Mouse (Mus musculus) liver, embryonic 16.5 days (tissue): ENCODE measurements around the gene Olfr1413. TPM values are rescaled to one million over a fixed set of nuclear protein-coding genes. Genes with fewer than 3 reads are reported as not detected.

Experiments used
- ATAC-seq: fragments of 200-750 bp; cut with Nextera tagmentation; 2 replicates; pipeline ENCODE4 v1.8.0; 2017; ENCODE audit warnings: low read depth, mild to moderate bottlenecking, moderate number of reproducible peaks, moderate library complexity
- H3K27ac ChIP-seq: fragments of 300-500 bp; sonication (generic); 2 replicates; pipeline ENCODE4 v1.5.1; 2014; ENCODE audit warnings: mild to moderate bottlenecking, low read length
- H3K27me3 ChIP-seq: fragments of 300-500 bp; sonication (generic); 2 replicates; pipeline ENCODE4 v1.6.1; 2014; ENCODE audit warnings: low read depth, low read length, mixed read lengths; ENCODE audit not compliant: control insufficient read depth, insufficient read depth
- H3K36me3 ChIP-seq: fragments of 300-500 bp; sonication (generic); 2 replicates; pipeline ENCODE4 v1.6.1; 2014; ENCODE audit warnings: mild to moderate bottlenecking; ENCODE audit not compliant: control insufficient read depth, insufficient read depth
- H3K4me1 ChIP-seq: fragments of 300-500 bp; sonication (generic); 2 replicates; pipeline ENCODE4 v1.6.1; 2014; ENCODE audit warnings: low read depth, low read length, mixed read lengths; ENCODE audit not compliant: control insufficient read depth
- H3K4me2 ChIP-seq: fragments of 300-500 bp; sonication (generic); 2 replicates; pipeline ENCODE4 v1.6.1; 2014; ENCODE audit warnings: low read depth, low read length, mixed read lengths
- H3K4me3 ChIP-seq: fragments of 300-500 bp; sonication (generic); 2 replicates; pipeline ENCODE4 v1.5.1; 2014; ENCODE audit warnings: low read depth, mild to moderate bottlenecking, low read length
- H3K9ac ChIP-seq: fragments of 300-500 bp; sonication (generic); 2 replicates; pipeline ENCODE4 v1.6.1; 2014; ENCODE audit warnings: low read depth, low read length
- H3K9me3 ChIP-seq: fragments of 300-500 bp; sonication (generic); replicated peaks from 2 replicates; pipeline ENCODE4 v1.6.1; 2016; ENCODE audit warnings: low read length; ENCODE audit not compliant: control insufficient read depth
- WGBS: fragments of 180-500 bp; shearing (Covaris S2); extraction: QIAGEN DNeasy Blood & Tissue Kit; methylation state at CpG from one replicate; pipeline ENCODE4 v1.1.7; 2014; ENCODE audit not compliant: insufficient replicate concordance; 5-methylcytosine and 5-hydroxymethylcytosine counted together
- polyA plus RNA-seq: library from polyadenylated mRNA; unstranded; fragments of >200 nt; fragmentation: Nextera tagmentation; extraction: Ambion mirVana; gene quantifications from 2 replicates; pipeline ENCODE4 v1.2.1, GENCODE M21; 2015

Olfr1413 gene
- polyA plus RNA-seq, 1 experiment from 2014 or later: not detected

GRCm38 (mm10) chr1:92605482-92605881 is 34.4 kb downstream of the Olfr1413 start, which contains the start of gene Olfr1410:
Olfr1410 (plus strand) TSS chr1:92605782.
- Histone ChIP-seq H3K9me3 (no peaks in the 10 kb centered on the region), H3K4me2 (no peak within 1 kb of the TSS), H3K27ac (no peak within 1 kb of the TSS), H3K4me3 (no peak within 1 kb of the TSS), H3K36me3 (no peaks in the 10 kb centered on the region), H3K27me3 (no peaks in the 10 kb centered on the region), H3K9ac (no peak within 1 kb of the TSS), H3K4me1 (no peaks in the 10 kb centered on the region)
- WGBS: 43% methylated on average over 1 of the region's 1 CpGs
- no peak for ATAC-seq

- H3K4me1 ChIP-seq: no peaks in the 10 kb centered on the region
- WGBS: 54% methylated on average over 4 of the region's 4 CpGs
- no peak for ATAC-seq
These were observed 36.6 kb downstream of the Olfr1413 start for GRCm38 (mm10) chr1:92607711-92608110.

GRCm38 (mm10) chr1:92611008-92611407 is 39.9 kb downstream of the Olfr1413 start:
- no peaks in the 10 kb centered on the region for H3K4me1 ChIP-seq
- WGBS: 3% methylated on average over 5 of the region's 5 CpGs
- H3K4me2 ChIP-seq: no peak overlapping the region
- H3K9ac ChIP-seq: no peak overlapping the region
- no peaks in the 10 kb centered on the region for H3K36me3 ChIP-seq
- ATAC-seq: no peak
- no peaks in the 10 kb centered on the region for H3K9me3 ChIP-seq
- H3K4me3 ChIP-seq: no peak overlapping the region
- no peaks in the 10 kb centered on the region for H3K27me3 ChIP-seq
- no peak overlapping the region for H3K27ac ChIP-seq

More at GRCm38 (mm10) chr1:92607711-92608110, 36.6 kb downstream of the Olfr1413 start:
- H3K27ac ChIP-seq: no peak overlapping the region
- H3K9ac ChIP-seq: no peak overlapping the region
- H3K4me3 ChIP-seq: no peak overlapping the region
- no peaks in the 10 kb centered on the region for H3K9me3 ChIP-seq
- no peaks in the 10 kb centered on the region for H3K27me3 ChIP-seq
- H3K36me3 ChIP-seq: no peaks in the 10 kb centered on the region
- no peak overlapping the region for H3K4me2 ChIP-seq

GRCm38 (mm10) chr1:92613175-92613574 is 42.1 kb downstream of the Olfr1413 start:
- 29% methylated on average over 4 of the region's 4 CpGs for WGBS
- no peak for ATAC-seq
- Histone ChIP-seq H3K27ac (no peak overlapping the region), H3K4me1 (no peaks in the 10 kb centered on the region), H3K9ac (no peak overlapping the region), H3K36me3 (no peaks in the 10 kb centered on the region), H3K9me3 (no peaks in the 10 kb centered on the region), H3K4me2 (no peak overlapping the region), H3K4me3 (no peak overlapping the region), H3K27me3 (no peaks in the 10 kb centered on the region)

GRCm38 (mm10) chr1:92614516-92614915 is 43.4 kb downstream of the Olfr1413 start:
- Histone ChIP-seq H3K36me3 (no peaks in the 10 kb centered on the region), H3K4me1 (no peaks in the 10 kb centered on the region), H3K27me3 (no peaks in the 10 kb centered on the region), H3K9ac (no peak overlapping the region), H3K4me2 (no peak overlapping the region), H3K27ac (no peak overlapping the region), H3K9me3 (no peaks in the 10 kb centered on the region), H3K4me3 (no peak overlapping the region)
- WGBS: 3% methylated on average over 1 of the region's 1 CpGs
- ATAC-seq: no peak

- H3K4me1 ChIP-seq: no peaks in the 10 kb centered on the region
- H3K4me3 ChIP-seq: no peak overlapping the region
- H3K36me3 ChIP-seq: no peaks in the 10 kb centered on the region
- no peaks in the 10 kb centered on the region for H3K27me3 ChIP-seq
- WGBS: 35% methylated on average over 1 of the region's 1 CpGs
- H3K9ac ChIP-seq: no peak overlapping the region
- no peak overlapping the region for H3K4me2 ChIP-seq
- H3K9me3 ChIP-seq: no peaks in the 10 kb centered on the region
- H3K27ac ChIP-seq: no peak overlapping the region
- no peak for ATAC-seq
These were observed 44.9 kb downstream of the Olfr1413 start for GRCm38 (mm10) chr1:92616046-92616445.

GRCm38 (mm10) chr1:92617488-92617887 is 46.4 kb downstream of the Olfr1413 start, which contains the start of gene Olfr12:
Olfr12 (plus strand) TSS chr1:92617788.
- no peak within 1 kb of the TSS for H3K9ac ChIP-seq
- H3K36me3 ChIP-seq: no peaks in the 10 kb centered on the region
- H3K9me3 ChIP-seq: no peaks in the 10 kb centered on the region
- no peaks in the 10 kb centered on the region for H3K4me1 ChIP-seq
- ATAC-seq: no peak
- H3K27me3 ChIP-seq: no peaks in the 10 kb centered on the region
- H3K4me2 ChIP-seq: no peak within 1 kb of the TSS
- no peak within 1 kb of the TSS for H3K4me3 ChIP-seq
- 45% methylated on average over 2 of the region's 2 CpGs for WGBS
- no peak within 1 kb of the TSS for H3K27ac ChIP-seq

- Histone ChIP-seq H3K4me3 (no peak overlapping the region), H3K36me3 (no peaks in the 10 kb centered on the region), H3K9me3 (no peaks in the 10 kb centered on the region), H3K9ac (no peak overlapping the region), H3K4me1 (no peaks in the 10 kb centered on the region), H3K4me2 (no peak overlapping the region), H3K27ac (no peak overlapping the region), H3K27me3 (no peaks in the 10 kb centered on the region)
- 45% methylated on average over 4 of the region's 4 CpGs for WGBS
- no peak for ATAC-seq
These were observed 47.2 kb downstream of the Olfr1413 start for GRCm38 (mm10) chr1:92618360-92618759.
